Mouse (Mus musculus): Measurements from ENCODE around the gene Wdr64. TPM values are rescaled to one million over a fixed set of nuclear protein-coding genes. Genes with fewer than 3 reads are reported as not detected.

Gene Wdr64
- polyA plus RNA-seq, 1 experiment from 2014 or later = not detected

DNA sequence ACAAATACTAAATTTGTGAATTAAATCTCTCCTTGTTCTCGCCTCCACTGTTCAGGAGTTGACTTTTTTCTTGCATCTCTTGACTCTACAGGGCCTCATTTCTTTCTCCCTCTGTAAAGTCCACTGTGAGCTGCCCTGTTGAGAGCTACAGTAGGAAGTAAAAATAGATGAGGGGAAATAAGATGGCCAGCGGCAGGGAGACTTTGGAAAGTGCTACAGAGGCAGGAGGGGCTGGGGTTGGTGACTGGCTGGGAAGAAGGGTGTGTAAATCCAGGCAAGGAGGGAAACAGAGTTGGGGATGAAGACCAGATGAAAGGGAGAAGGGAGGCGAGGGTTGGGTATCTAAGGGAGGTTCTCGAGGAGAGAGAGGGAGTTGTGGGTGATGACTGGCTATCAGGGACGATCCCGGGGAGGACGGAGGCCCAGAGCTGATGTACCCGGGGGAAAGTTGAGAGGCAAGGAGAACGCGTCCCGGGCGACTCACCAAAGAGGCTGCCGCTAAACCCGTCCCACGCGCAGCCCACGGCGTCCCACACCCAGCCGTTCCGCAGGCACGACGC is 6.6 kb upstream of the Wdr64 start:
- no peaks in the 10 kb centered on the region for H3K27me3 ChIP-seq (replicated peaks)
- 2% methylated on average over 22 of the region's 22 CpGs for WGBS
- peak overlapping the region; percentile 82 for H3K4me3 ChIP-seq
- H3K36me3 ChIP-seq = peaks cover 14% of the 10 kb centered on the region
- H3K4me1 ChIP-seq (replicated peaks) = peaks cover 23% of the 10 kb centered on the region
- ATAC-seq (ENCODE audit: insufficient number of reproducible peaks, low FRiP score) = no peak
- H3K27ac ChIP-seq (ENCODE audit: poor library complexity, severe bottlenecking) = peak overlapping the region; percentile 89
- peak overlapping the region; percentile 96 for H3K9ac ChIP-seq
- H3K4me2 ChIP-seq = peak overlapping the region; percentile 87
- H3K9me3 ChIP-seq (replicated peaks) = no peaks in the 10 kb centered on the region

DNA sequence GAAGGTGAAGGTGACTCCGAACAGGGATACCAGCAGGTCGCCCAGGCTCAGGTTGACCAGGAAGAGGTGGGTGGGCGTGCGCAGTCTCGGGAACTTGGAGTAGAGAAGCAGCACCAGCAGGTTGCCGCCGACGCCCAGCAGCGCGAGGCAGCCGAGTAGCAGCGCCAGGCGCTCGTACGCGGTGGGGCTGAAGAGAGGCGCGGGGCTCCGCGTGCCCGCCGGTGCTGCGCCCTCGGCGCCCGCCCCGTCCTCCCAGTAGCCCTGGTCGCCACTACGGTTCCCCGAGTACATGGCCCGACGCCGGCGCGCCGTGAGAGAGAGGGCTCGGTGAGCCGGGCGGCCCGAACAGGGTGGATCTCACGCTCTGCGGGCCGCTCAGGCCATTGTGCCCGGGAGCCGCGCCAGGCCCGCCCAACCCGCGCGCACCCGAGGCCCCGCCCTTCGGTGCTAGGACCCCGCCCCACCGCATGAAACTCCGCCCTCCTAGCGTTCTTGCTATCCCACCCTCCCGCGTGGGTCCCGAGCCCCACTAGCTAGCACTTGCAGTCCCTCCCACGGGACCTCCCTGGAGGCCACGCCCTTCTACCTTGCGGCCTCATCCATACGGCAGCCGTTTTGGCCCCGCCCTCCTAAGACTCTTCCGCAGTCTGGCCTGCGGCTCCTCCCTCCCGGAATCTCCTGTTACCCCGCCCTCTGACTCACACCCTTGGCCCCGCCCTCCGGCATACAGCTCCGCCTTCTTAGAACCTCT is 6.0 kb upstream of the Wdr64 start, which contains the start of the genes Opn3 and Chml:
Opn3 (minus strand) TSS at position 531 of the 751 bp plus-strand sequence.
Chml (minus strand) TSS at position 656 of the 751 bp plus-strand sequence.
- peak within 1 kb of the TSS; percentile 96 for H3K9ac ChIP-seq
- H3K27me3 ChIP-seq (replicated peaks) = no peaks in the 10 kb centered on the region
- peak within 1 kb of the TSS; percentile 82 for H3K4me3 ChIP-seq
- WGBS = under 1% methylated on average over 46 of the region's 73 CpGs
- H3K36me3 ChIP-seq = peaks cover 8% of the 10 kb centered on the region
- ATAC-seq (ENCODE audit: insufficient number of reproducible peaks, low FRiP score) = peak; percentile 98
- peak within 1 kb of the TSS; percentile 87 for H3K4me2 ChIP-seq
- H3K9me3 ChIP-seq (replicated peaks) = no peaks in the 10 kb centered on the region
- H3K4me1 ChIP-seq (replicated peaks) = peaks cover 23% of the 10 kb centered on the region
- H3K27ac ChIP-seq (ENCODE audit: poor library complexity, severe bottlenecking) = peak within 1 kb of the TSS; percentile 89

DNA sequence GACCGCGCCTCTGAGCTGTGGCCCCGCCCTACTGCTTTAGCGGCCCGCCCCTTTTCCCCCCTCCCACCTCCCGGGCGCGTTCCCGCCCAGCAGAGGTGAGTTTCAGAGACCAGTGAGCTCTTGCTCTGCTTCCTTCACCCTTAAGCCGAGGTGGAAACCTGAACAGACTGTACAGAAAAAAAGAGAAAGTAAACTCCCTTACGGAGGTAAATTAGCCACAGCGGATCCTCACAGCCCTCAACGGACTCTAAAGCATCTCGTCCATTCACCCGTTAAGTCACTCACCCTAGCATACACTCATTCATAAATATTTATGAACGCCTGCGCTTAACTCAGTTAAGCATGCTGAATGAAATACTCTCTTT is 5.4 kb upstream of the Wdr64 start:
- H3K4me3 ChIP-seq = peak overlapping the region; percentile 82
- under 1% methylated on average over 17 of the region's 17 CpGs for WGBS
- no peak for ATAC-seq (ENCODE audit: insufficient number of reproducible peaks, low FRiP score)
- H3K9me3 ChIP-seq (replicated peaks) = no peaks in the 10 kb centered on the region
- no peaks in the 10 kb centered on the region for H3K27me3 ChIP-seq (replicated peaks)
- peaks cover 23% of the 10 kb centered on the region for H3K4me1 ChIP-seq (replicated peaks)
- H3K36me3 ChIP-seq = peaks cover 3% of the 10 kb centered on the region
- peak overlapping the region; percentile 83 for H3K27ac ChIP-seq (ENCODE audit: poor library complexity, severe bottlenecking)
- H3K9ac ChIP-seq = peak overlapping the region; percentile 66
- peak overlapping the region; percentile 87 for H3K4me2 ChIP-seq

DNA sequence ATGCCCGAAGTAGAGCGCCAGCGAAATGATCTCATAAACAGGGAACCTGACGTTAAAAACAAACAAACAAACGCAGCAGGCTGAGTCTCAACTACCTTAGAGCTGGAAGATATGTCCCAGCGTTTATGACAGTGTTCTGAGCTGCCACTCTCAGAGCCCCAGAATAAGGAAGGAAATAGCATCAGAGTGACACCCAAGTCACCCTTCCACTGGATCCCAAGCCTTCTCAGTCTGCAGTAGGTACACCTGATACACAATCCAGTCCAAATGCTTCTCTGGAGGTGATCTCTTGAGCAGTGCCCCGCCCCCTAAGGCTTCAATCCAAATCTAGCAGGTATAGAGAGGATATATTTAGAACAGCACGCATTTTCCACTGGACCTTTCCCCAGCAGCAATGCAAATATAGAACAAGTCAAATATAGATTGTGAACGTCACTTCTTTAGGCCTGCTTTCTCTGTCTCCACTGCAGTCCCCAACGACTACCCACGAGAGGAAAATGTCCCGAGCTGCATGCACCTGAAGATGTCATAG is 4.9 kb upstream of the Wdr64 start:
- Histone ChIP-seq H3K4me1 (replicated peaks) (peaks cover 23% of the 10 kb centered on the region), H3K9ac (peak overlapping the region; percentile 66), H3K4me2 (peak overlapping the region; percentile 87), H3K27me3 (replicated peaks) (no peaks in the 10 kb centered on the region), H3K9me3 (replicated peaks) (no peaks in the 10 kb centered on the region), H3K4me3 (peak overlapping the region; percentile 82), H3K36me3 (no peaks in the 10 kb centered on the region), H3K27ac (ENCODE audit: poor library complexity, severe bottlenecking) (peak overlapping the region; percentile 83)
- ATAC-seq (ENCODE audit: insufficient number of reproducible peaks, low FRiP score) = no peak
- 31% methylated on average over 12 of the region's 12 CpGs for WGBS

DNA sequence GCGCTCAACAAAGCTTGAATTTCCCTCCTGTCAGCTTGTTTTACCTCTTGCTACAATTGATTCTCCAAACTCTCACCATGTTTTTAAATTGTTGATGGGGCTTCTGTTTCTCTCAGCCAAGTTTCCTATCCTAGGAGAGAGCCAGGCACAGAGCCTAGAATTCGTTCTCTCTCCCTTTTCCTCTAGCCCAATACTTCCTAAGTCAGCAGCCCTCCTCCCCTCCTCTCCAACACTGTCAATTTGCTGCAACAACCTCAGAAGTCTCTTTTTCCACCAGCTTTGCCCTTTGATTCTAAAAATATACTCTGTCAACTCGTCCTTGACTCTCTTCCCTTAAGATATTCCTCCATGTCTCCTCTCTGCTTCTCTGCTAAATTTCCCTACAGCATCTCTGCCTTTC is 982 bp downstream of the Wdr64 start:
- H3K4me3 ChIP-seq = no peak overlapping the region
- H3K9me3 ChIP-seq (replicated peaks) = no peaks in the 10 kb centered on the region
- H3K27me3 ChIP-seq (replicated peaks) = no peaks in the 10 kb centered on the region
- H3K4me2 ChIP-seq = no peak overlapping the region
- peaks cover 13% of the 10 kb centered on the region for H3K4me1 ChIP-seq (replicated peaks)
- H3K36me3 ChIP-seq = no peaks in the 10 kb centered on the region
- no peak for ATAC-seq (ENCODE audit: insufficient number of reproducible peaks, low FRiP score)
- 43% methylated on average over 3 of the region's 3 CpGs for WGBS
- no peak overlapping the region for H3K9ac ChIP-seq
- no peak overlapping the region for H3K27ac ChIP-seq (ENCODE audit: poor library complexity, severe bottlenecking)

DNA sequence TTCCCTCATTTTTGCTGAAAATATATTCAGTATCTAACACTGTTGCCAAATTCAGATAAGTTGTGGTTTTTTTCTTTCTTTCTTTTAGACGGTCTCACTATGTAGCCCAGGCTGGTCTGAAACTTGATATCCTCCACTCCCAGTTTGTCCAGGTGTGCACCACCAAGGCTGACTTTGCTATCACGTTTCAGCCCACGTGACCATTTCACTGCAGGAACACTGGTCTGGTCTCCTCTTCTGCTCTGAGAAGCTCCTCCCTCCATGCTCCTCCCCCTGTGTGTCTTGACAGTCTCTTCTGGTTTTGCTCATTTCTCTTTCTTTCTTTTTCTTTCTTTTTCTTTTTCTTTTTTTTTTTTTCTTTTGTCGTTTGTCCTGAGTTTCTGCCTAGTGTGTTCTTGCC is 1.4 kb downstream of the Wdr64 start:
- no peak overlapping the region for H3K4me3 ChIP-seq

DNA sequence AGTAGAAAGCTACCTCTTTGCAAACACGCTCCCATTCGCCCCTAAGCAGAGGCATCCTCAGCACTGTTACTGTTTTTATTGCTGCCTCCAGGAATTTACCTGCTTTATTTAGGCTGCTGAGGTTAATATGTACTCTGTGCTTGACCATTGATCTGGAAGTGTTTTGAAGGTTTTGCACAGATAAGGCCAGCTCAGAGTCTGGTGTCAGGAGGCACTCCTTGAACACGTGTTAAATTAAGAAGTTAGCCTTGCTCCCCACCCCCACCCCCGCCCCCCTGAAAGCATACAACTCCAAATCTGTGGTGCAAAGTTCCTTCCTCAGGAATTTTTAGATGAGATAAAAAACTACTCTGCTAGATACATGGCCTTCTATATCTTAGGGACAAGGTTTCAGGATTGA is 2.8 kb downstream of the Wdr64 start:
- no peak overlapping the region for H3K27ac ChIP-seq (ENCODE audit: poor library complexity, severe bottlenecking)
- 60% methylated on average over 4 of the region's 4 CpGs for WGBS
- no peaks in the 10 kb centered on the region for H3K36me3 ChIP-seq
- no peak overlapping the region for H3K4me2 ChIP-seq
- no peak overlapping the region for H3K4me3 ChIP-seq
- peaks cover 13% of the 10 kb centered on the region for H3K4me1 ChIP-seq (replicated peaks)
- no peak for ATAC-seq (ENCODE audit: insufficient number of reproducible peaks, low FRiP score)
- no peak overlapping the region for H3K9ac ChIP-seq
- no peaks in the 10 kb centered on the region for H3K27me3 ChIP-seq (replicated peaks)
- H3K9me3 ChIP-seq (replicated peaks) = no peaks in the 10 kb centered on the region

More for the DNA sequence above, 1.4 kb downstream of the Wdr64 start:
- no peak for ATAC-seq (ENCODE audit: insufficient number of reproducible peaks, low FRiP score)
- WGBS = 28% methylated on average over 4 of the region's 4 CpGs
- H3K9me3 ChIP-seq (replicated peaks) = no peaks in the 10 kb centered on the region
- no peak overlapping the region for H3K9ac ChIP-seq
- no peaks in the 10 kb centered on the region for H3K36me3 ChIP-seq
- peaks cover 13% of the 10 kb centered on the region for H3K4me1 ChIP-seq (replicated peaks)
- H3K27me3 ChIP-seq (replicated peaks) = no peaks in the 10 kb centered on the region
- H3K4me2 ChIP-seq = no peak overlapping the region
- H3K27ac ChIP-seq (ENCODE audit: poor library complexity, severe bottlenecking) = no peak overlapping the region

DNA sequence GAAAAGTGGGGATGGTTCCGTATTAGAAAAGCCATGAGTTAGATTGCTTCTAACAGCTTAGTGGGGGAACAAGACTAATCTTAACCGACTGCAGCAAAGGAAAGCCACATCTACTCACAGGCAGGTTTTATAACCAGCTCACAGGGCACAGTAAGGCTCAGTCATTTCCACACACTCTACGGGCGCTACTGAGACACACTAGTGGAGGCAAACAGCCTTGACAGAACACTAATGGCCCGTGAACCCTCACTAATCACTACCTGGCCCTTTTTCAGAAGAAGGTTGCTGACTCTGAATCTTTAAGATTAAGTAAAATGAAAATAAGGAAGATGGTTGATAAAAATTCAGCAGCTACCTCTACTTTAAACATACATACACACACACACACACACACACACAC is 9.2 kb downstream of the Wdr64 start:
- Histone ChIP-seq H3K9ac (no peak overlapping the region), H3K4me1 (replicated peaks) (no peaks in the 10 kb centered on the region), H3K9me3 (replicated peaks) (no peaks in the 10 kb centered on the region), H3K4me2 (no peak overlapping the region), H3K4me3 (no peak overlapping the region), H3K27me3 (replicated peaks) (no peaks in the 10 kb centered on the region), H3K27ac (ENCODE audit: poor library complexity, severe bottlenecking) (no peak overlapping the region), H3K36me3 (no peaks in the 10 kb centered on the region)
- no peak for ATAC-seq (ENCODE audit: insufficient number of reproducible peaks, low FRiP score)
- WGBS = 75% methylated on average over 5 of the region's 5 CpGs

DNA sequence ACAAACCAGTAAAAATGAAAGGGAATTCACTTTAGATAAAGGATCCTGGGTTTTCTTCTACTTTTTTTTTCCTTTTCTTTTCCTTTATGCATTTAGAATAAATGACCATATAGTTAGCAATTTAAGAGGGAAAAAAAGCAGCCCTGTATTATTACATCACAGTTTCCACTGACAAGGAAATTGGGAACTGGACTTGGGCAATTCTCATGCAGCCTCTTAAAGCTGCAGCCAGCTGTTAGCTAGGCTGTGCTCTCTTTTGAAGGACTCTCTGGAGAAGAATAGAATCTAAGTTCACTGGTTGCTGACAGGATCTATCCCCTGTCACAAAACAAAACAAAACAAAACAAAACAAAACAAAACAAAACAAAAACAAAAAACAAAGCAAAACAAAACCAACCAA is 9.6 kb downstream of the Wdr64 start:
- no peaks in the 10 kb centered on the region for H3K9me3 ChIP-seq (replicated peaks)
- no peaks in the 10 kb centered on the region for H3K27me3 ChIP-seq (replicated peaks)
- H3K4me3 ChIP-seq = no peak overlapping the region
- ATAC-seq (ENCODE audit: insufficient number of reproducible peaks, low FRiP score) = no peak
- no peaks in the 10 kb centered on the region for H3K36me3 ChIP-seq
- H3K4me1 ChIP-seq (replicated peaks) = no peaks in the 10 kb centered on the region
- no peak overlapping the region for H3K4me2 ChIP-seq
- no peak overlapping the region for H3K9ac ChIP-seq
- no peak overlapping the region for H3K27ac ChIP-seq (ENCODE audit: poor library complexity, severe bottlenecking)

DNA sequence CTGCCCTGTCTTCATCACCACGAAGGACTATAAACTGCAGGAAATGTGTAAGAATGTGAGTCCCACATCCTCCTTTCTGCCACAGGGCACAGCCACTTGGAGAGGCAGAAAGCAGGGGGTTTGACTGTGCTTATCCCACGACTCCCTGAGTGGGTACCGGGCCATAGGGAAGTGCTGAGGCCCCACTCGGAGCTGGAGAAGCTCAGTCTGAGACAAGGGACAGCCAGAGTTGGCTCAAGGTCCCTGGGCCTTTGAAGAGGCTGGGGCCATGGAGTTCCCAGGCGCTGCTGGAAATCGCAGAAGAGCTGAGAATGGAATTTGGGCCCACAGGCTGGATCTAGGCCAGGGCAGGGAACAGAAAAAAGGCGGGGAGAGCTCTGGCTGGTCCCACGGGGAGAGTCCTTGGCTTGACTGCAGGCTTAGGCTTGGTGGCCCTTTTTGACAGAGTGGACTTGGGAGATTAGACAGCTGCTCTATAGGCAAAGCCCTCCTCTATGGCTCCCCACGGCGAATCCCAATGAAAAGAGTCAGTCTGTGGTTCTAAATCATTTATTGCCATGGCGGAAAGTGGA is 14.0 kb downstream of the Wdr64 start:
- Histone ChIP-seq H3K9ac (no peak overlapping the region), H3K9me3 (replicated peaks) (no peaks in the 10 kb centered on the region), H3K4me1 (replicated peaks) (no peaks in the 10 kb centered on the region), H3K27me3 (replicated peaks) (no peaks in the 10 kb centered on the region), H3K4me2 (no peak overlapping the region), H3K4me3 (no peak overlapping the region), H3K36me3 (no peaks in the 10 kb centered on the region), H3K27ac (ENCODE audit: poor library complexity, severe bottlenecking) (no peak overlapping the region)
- no peak for ATAC-seq (ENCODE audit: insufficient number of reproducible peaks, low FRiP score)
- 70% methylated on average over 11 of the region's 11 CpGs for WGBS

DNA sequence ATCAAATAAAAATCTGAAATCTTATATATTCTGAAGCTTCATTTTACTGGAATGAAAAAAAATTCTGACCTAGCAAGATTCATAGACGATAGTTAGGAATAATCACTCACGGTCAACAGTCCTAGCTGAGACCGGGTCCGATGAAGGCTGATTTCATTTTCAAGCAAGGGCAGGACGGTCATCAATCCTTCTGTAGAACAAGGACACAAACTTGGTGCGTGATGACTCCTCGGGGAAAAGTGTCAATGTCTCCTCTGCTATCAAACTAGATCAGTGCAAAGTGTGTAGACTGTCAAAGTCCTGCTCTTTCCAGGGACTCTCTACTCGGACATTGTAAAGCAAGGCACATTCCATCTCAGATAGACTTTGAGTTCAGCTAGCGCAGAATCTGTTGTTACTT is 18.4 kb downstream of the Wdr64 start:
- H3K4me3 ChIP-seq = no peak overlapping the region
- H3K4me2 ChIP-seq = no peak overlapping the region
- H3K27me3 ChIP-seq (replicated peaks) = no peaks in the 10 kb centered on the region
- 83% methylated on average over 9 of the region's 9 CpGs for WGBS
- H3K4me1 ChIP-seq (replicated peaks) = no peaks in the 10 kb centered on the region
- H3K36me3 ChIP-seq = no peaks in the 10 kb centered on the region
- ATAC-seq (ENCODE audit: insufficient number of reproducible peaks, low FRiP score) = no peak
- H3K27ac ChIP-seq (ENCODE audit: poor library complexity, severe bottlenecking) = no peak overlapping the region
- no peaks in the 10 kb centered on the region for H3K9me3 ChIP-seq (replicated peaks)
- no peak overlapping the region for H3K9ac ChIP-seq
